Mouse (Mus musculus) heart, embryonic 12.5 days (tissue): ENCODE measurements around the gene Rassf3. TPM values are rescaled to one million over a fixed set of nuclear protein-coding genes. Genes with fewer than 3 reads are reported as not detected.

Experiments
- ATAC-seq: fragments of 200-750 bp; cut with Nextera tagmentation; 2 replicates; pipeline ENCODE4 v1.8.0; 2017; ENCODE audit warnings: moderate TSS enrichment, moderate library complexity; ENCODE audit not compliant: insufficient number of reproducible peaks, low FRiP score
- H3K27ac ChIP-seq: fragments of 300-500 bp; sonication (generic); 2 replicates; pipeline ENCODE4 v1.5.1; 2016; ENCODE audit warnings: mild to moderate bottlenecking, moderate library complexity; ENCODE audit not compliant: poor library complexity, severe bottlenecking
- H3K27me3 ChIP-seq: fragments of 300-500 bp; sonication (generic); replicated peaks from 2 replicates; pipeline ENCODE4 v1.6.1; 2016; ENCODE audit warnings: mild to moderate bottlenecking, moderate library complexity
- H3K36me3 ChIP-seq: fragments of 300-500 bp; sonication (generic); 2 replicates; pipeline ENCODE4 v1.6.1; 2016; ENCODE audit warnings: mild to moderate bottlenecking, moderate library complexity
- H3K4me1 ChIP-seq: fragments of 300-500 bp; sonication (generic); replicated peaks from 2 replicates; pipeline ENCODE4 v1.6.1; 2016; ENCODE audit warnings: mild to moderate bottlenecking
- H3K4me2 ChIP-seq: fragments of 300-500 bp; sonication (generic); 2 replicates; pipeline ENCODE4 v1.6.1; 2016; ENCODE audit warnings: mild to moderate bottlenecking, moderate library complexity
- H3K4me3 ChIP-seq: fragments of 300-500 bp; sonication (generic); 2 replicates; pipeline ENCODE4 v1.5.1; 2016; ENCODE audit warnings: mild to moderate bottlenecking
- H3K9ac ChIP-seq: fragments of 300-500 bp; sonication (generic); 2 replicates; pipeline ENCODE4 v1.6.1; 2016; ENCODE audit warnings: mild to moderate bottlenecking, moderate library complexity
- H3K9me3 ChIP-seq: fragments of 300-500 bp; sonication (generic); replicated peaks from 2 replicates; pipeline ENCODE4 v1.6.1; 2016; ENCODE audit warnings: mild to moderate bottlenecking, moderate library complexity
- WGBS: fragments of 180-500 bp; shearing (Covaris S2); methylation state at CpG from one replicate; pipeline ENCODE4 v1.1.7; 2016; 5-methylcytosine and 5-hydroxymethylcytosine counted together
- polyA plus RNA-seq: library from polyadenylated mRNA; unstranded; fragments of >200 nt; fragmentation: Nextera tagmentation; extraction: Ambion mirVana; gene quantifications from 2 replicates; pipeline ENCODE4 v1.2.1, GENCODE M21; 2016

The Rassf3 gene
- polyA plus RNA-seq, 1 experiment from 2014 or later, result 27.0 TPM

- H3K4me3 ChIP-seq, result peak overlapping the region; percentile 54
- peak overlapping the region; percentile 58 for H3K27ac ChIP-seq
- H3K9me3 ChIP-seq, result no peaks in the 10 kb centered on the region
- H3K36me3 ChIP-seq, result no peaks in the 10 kb centered on the region
- H3K9ac ChIP-seq, result peak overlapping the region; percentile 66
- H3K4me2 ChIP-seq, result peak overlapping the region; percentile 83
- H3K4me1 ChIP-seq, result peaks cover 30% of the 10 kb centered on the region
- ATAC-seq, result peak; percentile 81
- WGBS, result 20% methylated on average over 35 of the region's 35 CpGs
- H3K27me3 ChIP-seq, result no peaks in the 10 kb centered on the region
Observed at GRCm38 (mm10) chr10:121504973-121505911, 29.1 kb upstream of the Rassf3 start.

GRCm38 (mm10) chr10:121501160-121501559, 25.0 kb upstream of the Rassf3 start:
- WGBS, result 55% methylated on average over 5 of the region's 5 CpGs
- Histone ChIP-seq H3K27me3 (no peaks in the 10 kb centered on the region), H3K9me3 (no peaks in the 10 kb centered on the region), H3K4me3 (no peak overlapping the region), H3K4me2 (no peak overlapping the region), H3K36me3 (no peaks in the 10 kb centered on the region), H3K4me1 (peaks cover 16% of the 10 kb centered on the region), H3K27ac (no peak overlapping the region), H3K9ac (no peak overlapping the region)
- ATAC-seq, result no peak

GRCm38 (mm10) chr10:121500034-121500433, 23.9 kb upstream of the Rassf3 start:
- H3K36me3 ChIP-seq, result no peaks in the 10 kb centered on the region
- peaks cover 9% of the 10 kb centered on the region for H3K4me1 ChIP-seq
- no peaks in the 10 kb centered on the region for H3K9me3 ChIP-seq
- no peak overlapping the region for H3K27ac ChIP-seq
- WGBS, result 63% methylated on average over 5 of the region's 5 CpGs
- ATAC-seq, result no peak
- no peak overlapping the region for H3K4me3 ChIP-seq
- H3K27me3 ChIP-seq, result no peaks in the 10 kb centered on the region
- no peak overlapping the region for H3K9ac ChIP-seq
- no peak overlapping the region for H3K4me2 ChIP-seq

GRCm38 (mm10) chr10:121499063-121499462, 22.9 kb upstream of the Rassf3 start:
- H3K4me1 ChIP-seq, result peaks cover 5% of the 10 kb centered on the region; the same call in 1 of the 2 replicates
- ATAC-seq, result no peak
- H3K4me2 ChIP-seq, result no peak overlapping the region
- H3K9ac ChIP-seq, result no peak overlapping the region
- H3K27ac ChIP-seq, result no peak overlapping the region
- no peaks in the 10 kb centered on the region for H3K36me3 ChIP-seq
- H3K9me3 ChIP-seq, result no peaks in the 10 kb centered on the region
- no peak overlapping the region for H3K4me3 ChIP-seq
- WGBS, result 59% methylated on average over 2 of the region's 2 CpGs
- H3K27me3 ChIP-seq, result no peaks in the 10 kb centered on the region

- no peak for ATAC-seq
- H3K36me3 ChIP-seq, result no peaks in the 10 kb centered on the region
- H3K9ac ChIP-seq, result no peak overlapping the region
- H3K4me3 ChIP-seq, result no peak overlapping the region
- peaks cover 5% of the 10 kb centered on the region; the same call in 1 of the 2 replicates for H3K4me1 ChIP-seq
- H3K27me3 ChIP-seq, result no peaks in the 10 kb centered on the region
- no peak overlapping the region for H3K4me2 ChIP-seq
- H3K27ac ChIP-seq, result 0 out of 2 replicates have a peak overlapping the region, but pooled peaks have one; percentile 19
- WGBS, result 61% methylated on average over 8 of the region's 8 CpGs
- H3K9me3 ChIP-seq, result no peaks in the 10 kb centered on the region
Observed at GRCm38 (mm10) chr10:121498481-121498904, 22.3 kb upstream of the Rassf3 start.

- peaks cover 5% of the 10 kb centered on the region; the same call in 1 of the 2 replicates for H3K4me1 ChIP-seq
- no peak overlapping the region for H3K4me3 ChIP-seq
- 0 out of 2 replicates have a peak overlapping the region, but pooled peaks have one; percentile 19 for H3K27ac ChIP-seq
- WGBS, result 51% methylated on average over 7 of the region's 7 CpGs
- H3K9ac ChIP-seq, result no peak overlapping the region
- no peak for ATAC-seq
- H3K36me3 ChIP-seq, result no peaks in the 10 kb centered on the region
- H3K27me3 ChIP-seq, result no peaks in the 10 kb centered on the region
- H3K9me3 ChIP-seq, result no peaks in the 10 kb centered on the region
- no peak overlapping the region for H3K4me2 ChIP-seq
Observed at GRCm38 (mm10) chr10:121497968-121498367, 21.8 kb upstream of the Rassf3 start.

- Histone ChIP-seq H3K27me3 (no peaks in the 10 kb centered on the region), H3K4me3 (no peak overlapping the region), H3K27ac (no peak overlapping the region), H3K4me2 (no peak overlapping the region), H3K36me3 (no peaks in the 10 kb centered on the region), H3K4me1 (peaks cover 5% of the 10 kb centered on the region; the same call in 1 of the 2 replicates), H3K9ac (no peak overlapping the region), H3K9me3 (no peaks in the 10 kb centered on the region)
- no peak for ATAC-seq
- 64% methylated on average over 7 of the region's 7 CpGs for WGBS
Observed at GRCm38 (mm10) chr10:121496616-121497015, 20.5 kb upstream of the Rassf3 start.

GRCm38 (mm10) chr10:121494163-121494425, 17.9 kb upstream of the Rassf3 start:
- no peak for ATAC-seq
- Histone ChIP-seq H3K27me3 (no peaks in the 10 kb centered on the region), H3K9ac (no peak overlapping the region), H3K36me3 (no peaks in the 10 kb centered on the region), H3K4me3 (no peak overlapping the region), H3K4me2 (no peak overlapping the region), H3K4me1 (peaks cover 5% of the 10 kb centered on the region; the same call in 1 of the 2 replicates), H3K9me3 (no peaks in the 10 kb centered on the region), H3K27ac (no peak overlapping the region)
- WGBS, result 65% methylated on average over 2 of the region's 2 CpGs

- 62% methylated on average over 9 of the region's 9 CpGs for WGBS
- H3K9me3 ChIP-seq, result no peaks in the 10 kb centered on the region
- peaks cover 6% of the 10 kb centered on the region; the same call in 1 of the 2 replicates for H3K4me1 ChIP-seq
- no peak overlapping the region for H3K9ac ChIP-seq
- H3K4me2 ChIP-seq, result no peak overlapping the region
- H3K4me3 ChIP-seq, result no peak overlapping the region
- no peak overlapping the region for H3K27ac ChIP-seq
- H3K27me3 ChIP-seq, result no peaks in the 10 kb centered on the region
- H3K36me3 ChIP-seq, result no peaks in the 10 kb centered on the region
- ATAC-seq, result no peak
Observed at GRCm38 (mm10) chr10:121493374-121494162, 17.4 kb upstream of the Rassf3 start.

GRCm38 (mm10) chr10:121492608-121493315, 16.6 kb upstream of the Rassf3 start:
- H3K36me3 ChIP-seq, result no peaks in the 10 kb centered on the region
- no peak overlapping the region for H3K4me2 ChIP-seq
- no peak overlapping the region for H3K9ac ChIP-seq
- WGBS, result 79% methylated on average over 7 of the region's 7 CpGs
- H3K9me3 ChIP-seq, result no peaks in the 10 kb centered on the region
- H3K27ac ChIP-seq, result no peak overlapping the region
- no peaks in the 10 kb centered on the region for H3K27me3 ChIP-seq
- H3K4me1 ChIP-seq, result peaks cover 3% of the 10 kb centered on the region; the same call in 1 of the 2 replicates
- H3K4me3 ChIP-seq, result no peak overlapping the region
- no peak for ATAC-seq
